Mouse (Mus musculus): ENCODE measurements around the gene Epha3. TPM values are rescaled to one million over a fixed set of nuclear protein-coding genes. Genes with fewer than 3 reads are reported as not detected.

The Epha3 gene
- polyA plus RNA-seq, 1 experiment from 2014 or later: 86.8 TPM

DNA sequence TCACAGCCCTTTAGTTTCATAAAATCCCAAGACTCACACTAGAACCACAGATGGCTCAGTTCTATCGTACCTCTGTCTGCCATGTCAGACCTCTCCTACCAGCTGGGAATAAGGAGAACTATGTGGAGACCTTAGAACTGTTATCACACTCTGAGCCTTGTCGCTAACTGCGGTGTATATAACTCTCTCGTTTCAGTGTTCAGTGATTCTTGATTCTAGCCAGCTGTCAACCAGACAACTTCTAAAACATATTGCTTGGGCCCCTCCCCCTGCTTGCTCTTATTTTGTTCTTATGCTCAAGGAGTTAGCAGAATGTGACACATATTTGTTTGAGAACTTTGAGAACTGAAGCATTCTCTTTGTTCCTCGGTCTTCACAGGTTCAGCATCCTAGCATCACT is 83.8 kb downstream of the Epha3 start:
- H3K27ac ChIP-seq: no peak overlapping the region
- no peak for ATAC-seq (ENCODE audit: low FRiP score)
- H3K36me3 ChIP-seq (replicated peaks): no peaks in the 10 kb centered on the region
- no peak overlapping the region for H3K4me3 ChIP-seq (replicated peaks)
- no peak overlapping the region for H3K9ac ChIP-seq
- H3K9me3 ChIP-seq: no peaks in the 10 kb centered on the region
- H3K4me2 ChIP-seq: no peak overlapping the region
- H3K4me1 ChIP-seq: no peaks in the 10 kb centered on the region
- WGBS: 85% methylated on average over 5 of the region's 5 CpGs
- no peaks in the 10 kb centered on the region for H3K27me3 ChIP-seq

DNA sequence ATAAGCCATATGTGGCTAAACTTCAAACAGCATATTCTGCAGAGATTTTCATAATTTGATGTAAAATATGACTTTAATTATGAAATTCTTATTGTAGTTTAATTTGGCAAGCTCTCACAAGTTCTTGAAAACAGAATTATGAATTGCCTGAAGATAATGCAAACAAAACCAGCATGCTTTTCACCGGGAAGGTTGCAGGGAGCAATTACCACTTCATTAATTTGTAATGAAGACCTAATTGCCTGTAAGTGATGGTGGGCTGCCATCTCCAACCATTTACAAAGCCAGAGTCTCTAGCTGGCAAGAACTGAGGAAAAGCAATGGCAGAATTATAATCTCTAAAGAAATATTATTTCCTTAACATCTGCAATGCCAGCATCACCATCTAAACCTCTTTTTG is 86.2 kb downstream of the Epha3 start:
- ATAC-seq (ENCODE audit: low FRiP score): no peak
- no peak overlapping the region for H3K9ac ChIP-seq
- H3K4me2 ChIP-seq: no peak overlapping the region
- no peaks in the 10 kb centered on the region for H3K36me3 ChIP-seq (replicated peaks)
- H3K4me1 ChIP-seq: no peaks in the 10 kb centered on the region
- no peaks in the 10 kb centered on the region for H3K9me3 ChIP-seq
- H3K27me3 ChIP-seq: no peaks in the 10 kb centered on the region
- WGBS: 32% methylated on average over 1 of the region's 1 CpGs
- H3K4me3 ChIP-seq (replicated peaks): no peak overlapping the region
- no peak overlapping the region for H3K27ac ChIP-seq

GRCm38 (mm10) chr16:63772566-63772965 is 91.4 kb downstream of the Epha3 start:
- H3K4me1 ChIP-seq: no peaks in the 10 kb centered on the region
- no peak overlapping the region for H3K9ac ChIP-seq
- no peaks in the 10 kb centered on the region for H3K9me3 ChIP-seq
- H3K27me3 ChIP-seq: no peaks in the 10 kb centered on the region
- H3K36me3 ChIP-seq (replicated peaks): no peaks in the 10 kb centered on the region
- no peak overlapping the region for H3K27ac ChIP-seq
- no peak for ATAC-seq (ENCODE audit: low FRiP score)
- no peak overlapping the region for H3K4me3 ChIP-seq (replicated peaks)
- WGBS: 83% methylated on average over 3 of the region's 3 CpGs
- H3K4me2 ChIP-seq: no peak overlapping the region

DNA sequence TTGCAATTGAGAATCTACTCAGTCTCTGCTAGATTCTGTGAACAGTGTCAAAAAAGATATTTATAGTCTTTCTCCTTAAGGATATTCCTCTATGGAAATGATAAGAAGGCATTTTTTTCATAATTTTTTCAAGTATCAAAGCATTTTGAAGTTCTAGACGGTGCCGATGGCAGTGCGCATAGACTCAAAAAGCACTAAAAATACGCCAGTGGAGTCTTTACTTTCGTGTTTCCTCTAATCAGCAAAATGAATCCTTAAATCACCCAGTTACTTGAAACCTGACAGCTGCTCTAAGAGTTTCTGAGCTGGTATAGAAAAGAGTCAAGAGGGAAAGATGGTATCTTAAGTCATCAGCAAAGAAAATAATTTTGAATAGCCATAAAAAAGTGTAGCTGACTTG is 96.4 kb downstream of the Epha3 start:
- no peak overlapping the region for H3K4me3 ChIP-seq (replicated peaks)
- no peaks in the 10 kb centered on the region for H3K36me3 ChIP-seq (replicated peaks)
- no peaks in the 10 kb centered on the region for H3K9me3 ChIP-seq
- no peak overlapping the region for H3K9ac ChIP-seq
- ATAC-seq (ENCODE audit: low FRiP score): no peak
- WGBS: 91% methylated on average over 5 of the region's 5 CpGs
- H3K27me3 ChIP-seq: no peaks in the 10 kb centered on the region
- H3K4me1 ChIP-seq: 0 out of 2 replicates have a peak, but pooled peaks cover 2% of the 10 kb centered on the region
- no peak overlapping the region for H3K27ac ChIP-seq
- H3K4me2 ChIP-seq: no peak overlapping the region

- peak; percentile 28; the same call in 1 of the 2 replicates for ATAC-seq (ENCODE audit: low FRiP score)
- H3K27ac ChIP-seq: no peak overlapping the region
- 68% methylated on average over 4 of the region's 4 CpGs for WGBS
- no peaks in the 10 kb centered on the region for H3K9me3 ChIP-seq
- no peaks in the 10 kb centered on the region for H3K36me3 ChIP-seq (replicated peaks)
- no peaks in the 10 kb centered on the region for H3K27me3 ChIP-seq
- H3K4me2 ChIP-seq: no peak overlapping the region
- H3K4me1 ChIP-seq: 0 out of 2 replicates have a peak, but pooled peaks cover 2% of the 10 kb centered on the region
- no peak overlapping the region for H3K9ac ChIP-seq
- no peak overlapping the region for H3K4me3 ChIP-seq (replicated peaks)
Measured at GRCm38 (mm10) chr16:63761177-63761576, 102.8 kb downstream of the Epha3 start.

- H3K4me3 ChIP-seq (replicated peaks): no peak overlapping the region
- H3K4me2 ChIP-seq: no peak overlapping the region
- 0 out of 2 replicates have a peak, but pooled peaks cover 2% of the 10 kb centered on the region for H3K4me1 ChIP-seq
- H3K36me3 ChIP-seq (replicated peaks): no peaks in the 10 kb centered on the region
- H3K27me3 ChIP-seq: no peaks in the 10 kb centered on the region
- H3K9ac ChIP-seq: no peak overlapping the region
- no peak overlapping the region for H3K27ac ChIP-seq
- H3K9me3 ChIP-seq: no peaks in the 10 kb centered on the region
- WGBS: 29% methylated on average over 2 of the region's 2 CpGs
- ATAC-seq (ENCODE audit: low FRiP score): no peak
Measured at GRCm38 (mm10) chr16:63760112-63760511, 103.9 kb downstream of the Epha3 start.

GRCm38 (mm10) chr16:63753052-63753451 is 110.9 kb downstream of the Epha3 start:
- H3K27me3 ChIP-seq: no peaks in the 10 kb centered on the region
- no peaks in the 10 kb centered on the region for H3K36me3 ChIP-seq (replicated peaks)
- no peak overlapping the region for H3K4me2 ChIP-seq
- peak; percentile 84 for ATAC-seq (ENCODE audit: low FRiP score)
- 4% methylated on average over 3 of the region's 3 CpGs for WGBS
- no peak overlapping the region for H3K9ac ChIP-seq
- H3K4me3 ChIP-seq (replicated peaks): no peak overlapping the region
- no peaks in the 10 kb centered on the region for H3K9me3 ChIP-seq
- H3K27ac ChIP-seq: 0 out of 2 replicates have a peak overlapping the region, but pooled peaks have one; percentile 37
- peaks cover 11% of the 10 kb centered on the region for H3K4me1 ChIP-seq

DNA sequence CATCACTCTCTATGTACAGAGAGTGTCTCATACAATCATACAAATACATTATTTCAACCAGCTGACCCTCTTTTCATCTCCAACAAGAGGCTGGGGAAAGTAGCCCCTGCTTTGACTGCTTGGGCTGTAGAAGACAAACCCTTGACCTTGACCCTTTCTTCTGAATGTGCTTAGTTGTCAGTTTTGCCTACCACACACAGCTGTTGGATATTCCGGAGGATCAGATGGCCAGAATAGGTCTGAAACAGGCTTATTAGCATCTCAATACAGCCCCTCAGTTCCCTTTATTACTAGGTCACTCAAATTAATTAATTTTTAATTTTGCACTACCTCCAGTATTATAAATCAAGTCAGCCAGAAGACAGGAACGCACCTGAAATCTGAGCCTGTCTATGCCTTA is 116.2 kb downstream of the Epha3 start:
- Histone ChIP-seq H3K36me3 (replicated peaks) (no peaks in the 10 kb centered on the region), H3K4me1 (peaks cover 21% of the 10 kb centered on the region), H3K27me3 (no peaks in the 10 kb centered on the region), H3K4me2 (no peak overlapping the region), H3K4me3 (replicated peaks) (no peak overlapping the region), H3K9ac (no peak overlapping the region), H3K27ac (peak overlapping the region; percentile 51; the same call in 1 of the 2 replicates), H3K9me3 (no peaks in the 10 kb centered on the region)
- WGBS: 13% methylated on average over 2 of the region's 2 CpGs
- ATAC-seq (ENCODE audit: low FRiP score): peak; percentile 69

GRCm38 (mm10) chr16:63745465-63745864 is 118.5 kb downstream of the Epha3 start:
- Histone ChIP-seq H3K36me3 (replicated peaks) (no peaks in the 10 kb centered on the region), H3K9ac (no peak overlapping the region), H3K27ac (peak overlapping the region; percentile 61), H3K4me2 (no peak overlapping the region), H3K4me1 (peaks cover 24% of the 10 kb centered on the region), H3K27me3 (no peaks in the 10 kb centered on the region), H3K4me3 (replicated peaks) (no peak overlapping the region), H3K9me3 (no peaks in the 10 kb centered on the region)
- ATAC-seq (ENCODE audit: low FRiP score): 0 out of 2 replicates have a peak, but pooled peaks have one; percentile 33
- 18% methylated on average over 5 of the region's 5 CpGs for WGBS

- H3K27me3 ChIP-seq: no peaks in the 10 kb centered on the region
- H3K4me1 ChIP-seq: peaks cover 20% of the 10 kb centered on the region
- 43% methylated on average over 9 of the region's 9 CpGs for WGBS
- ATAC-seq (ENCODE audit: low FRiP score): no peak
- H3K9me3 ChIP-seq: no peaks in the 10 kb centered on the region
- H3K9ac ChIP-seq: no peak overlapping the region
- no peaks in the 10 kb centered on the region for H3K36me3 ChIP-seq (replicated peaks)
- no peak overlapping the region for H3K4me3 ChIP-seq (replicated peaks)
- no peak overlapping the region for H3K4me2 ChIP-seq
- peak overlapping the region; percentile 61; the same call in 1 of the 2 replicates for H3K27ac ChIP-seq
Measured at GRCm38 (mm10) chr16:63743208-63743854, 120.6 kb downstream of the Epha3 start.

DNA sequence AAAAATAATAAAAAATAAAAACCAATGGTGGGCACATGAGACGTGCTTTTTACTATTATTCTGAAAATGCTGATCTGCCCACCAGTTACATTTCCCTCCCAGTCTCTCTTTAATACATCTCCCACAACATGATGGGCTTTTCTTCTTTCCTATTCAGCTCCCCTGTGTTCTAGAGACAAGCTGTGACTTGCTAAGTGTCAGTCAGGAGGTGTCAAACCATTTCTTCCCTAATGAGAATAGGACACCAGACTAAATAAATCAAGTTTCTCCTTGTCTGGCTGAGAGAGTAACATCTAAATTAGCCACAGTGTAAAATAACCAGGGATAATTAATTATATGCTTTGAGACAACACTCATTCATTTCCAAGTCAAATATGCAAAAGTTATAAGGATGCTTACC is 144.7 kb downstream of the Epha3 start:
- H3K4me3 ChIP-seq (replicated peaks): no peak overlapping the region
- ATAC-seq (ENCODE audit: low FRiP score): peak; percentile 39; the same call in 1 of the 2 replicates
- H3K4me2 ChIP-seq: no peak overlapping the region
- WGBS: 45% methylated on average over 1 of the region's 1 CpGs
- H3K27me3 ChIP-seq: no peaks in the 10 kb centered on the region
- H3K9me3 ChIP-seq: no peaks in the 10 kb centered on the region
- no peak overlapping the region for H3K27ac ChIP-seq
- H3K36me3 ChIP-seq (replicated peaks): no peaks in the 10 kb centered on the region
- no peak overlapping the region for H3K9ac ChIP-seq
- no peaks in the 10 kb centered on the region for H3K4me1 ChIP-seq

DNA sequence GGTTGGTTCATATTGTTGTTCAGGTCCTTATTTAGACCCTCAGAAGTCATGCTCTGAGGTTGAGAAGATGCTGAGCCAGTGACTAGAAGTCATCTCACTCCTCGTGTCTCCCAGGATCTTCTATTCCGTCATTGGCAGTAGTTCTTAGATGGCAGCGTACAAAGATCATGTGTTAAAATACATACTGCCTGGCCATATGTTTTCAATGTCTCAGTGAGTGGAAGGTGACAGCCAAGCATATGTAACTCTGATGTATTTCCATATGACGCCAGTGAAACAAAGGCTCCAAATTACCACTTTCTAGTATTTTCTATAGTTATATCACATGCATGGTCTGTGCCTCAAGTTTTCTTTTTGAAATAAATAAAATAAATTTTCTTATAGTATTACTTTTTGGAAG is 146.7 kb downstream of the Epha3 start:
- ATAC-seq (ENCODE audit: low FRiP score): no peak
- no peak overlapping the region for H3K9ac ChIP-seq
- H3K36me3 ChIP-seq (replicated peaks): no peaks in the 10 kb centered on the region
- no peak overlapping the region for H3K4me3 ChIP-seq (replicated peaks)
- no peaks in the 10 kb centered on the region for H3K27me3 ChIP-seq
- H3K9me3 ChIP-seq: no peaks in the 10 kb centered on the region
- 78% methylated on average over 4 of the region's 4 CpGs for WGBS
- H3K4me1 ChIP-seq: no peaks in the 10 kb centered on the region
- no peak overlapping the region for H3K27ac ChIP-seq
- H3K4me2 ChIP-seq: no peak overlapping the region

Measured in forebrain, embryonic 12.5 days (tissue).